Mouse (Mus musculus) hindbrain, postnatal 0 days (tissue): ENCODE measurements around the gene Cped1. TPM values are rescaled to one million over a fixed set of nuclear protein-coding genes. Genes with fewer than 3 reads are reported as not detected.
A peak's percentile ranks its signal among the peaks of the same experiment; 100 is the strongest.

Experiments
- ATAC-seq: fragments of 200-750 bp; cut with Nextera tagmentation; 2 replicates; pipeline ENCODE4 v1.8.0; 2017; ENCODE audit warnings: mild to moderate bottlenecking, moderate TSS enrichment, moderate library complexity
- DNase-seq: peaks from one replicate; pipeline ENCODE4 v3.0.0-alpha.2; 2015; ENCODE audit warnings: low spot score
- H3K27ac ChIP-seq: fragments of 300-500 bp; sonication (generic); 2 replicates; pipeline ENCODE4 v1.5.1; 2014; ENCODE audit warnings: mild to moderate bottlenecking
- H3K27me3 ChIP-seq: fragments of 300-500 bp; sonication (generic); 2 replicates; pipeline ENCODE4 v1.6.1; 2014; ENCODE audit warnings: low read length, mixed read lengths; ENCODE audit not compliant: insufficient read depth
- H3K36me3 ChIP-seq: fragments of 300-500 bp; sonication (generic); 2 replicates; pipeline ENCODE4 v1.6.1; 2014; ENCODE audit warnings: low read length, mixed read lengths; ENCODE audit not compliant: insufficient read depth
- H3K4me1 ChIP-seq: fragments of 300-500 bp; sonication (generic); 2 replicates; pipeline ENCODE4 v1.6.1; 2014; ENCODE audit warnings: antibody characterized with exemption, low read length, mixed read lengths; ENCODE audit not compliant: insufficient read depth
- H3K4me2 ChIP-seq: fragments of 300-500 bp; sonication (generic); 2 replicates; pipeline ENCODE4 v1.6.1; 2014; ENCODE audit warnings: low read depth, mild to moderate bottlenecking, low read length, moderate library complexity, mixed read lengths
- H3K4me3 ChIP-seq: fragments of 300-500 bp; sonication (generic); 2 replicates; pipeline ENCODE4 v1.5.1; 2014; ENCODE audit warnings: low read length
- H3K9ac ChIP-seq: fragments of 300-500 bp; sonication (generic); replicated peaks from 2 replicates; pipeline ENCODE4 v1.6.1; 2014; ENCODE audit warnings: mild to moderate bottlenecking, low read length, moderate library complexity, mixed read lengths
- H3K9me3 ChIP-seq: fragments of 300-500 bp; sonication (generic); 2 replicates; pipeline ENCODE4 v1.6.1; 2016; ENCODE audit warnings: low read length, mixed read lengths
- CTCF ChIP-seq: IDR thresholded peaks from 2 replicates; pipeline ENCODE4 v1.5.1; 2016; ENCODE audit warnings: antibody characterized with exemption, control low read depth, low read depth
- WGBS: fragments of 180-500 bp; shearing (Covaris S2); extraction: QIAGEN DNeasy Blood & Tissue Kit; methylation state at CpG from one replicate; pipeline ENCODE4 v1.1.7; 2014; 5-methylcytosine and 5-hydroxymethylcytosine counted together
- polyA plus RNA-seq: library from polyadenylated mRNA; unstranded; fragments of >200 nt; fragmentation: Nextera tagmentation; extraction: Ambion mirVana; gene quantifications from 2 replicates; pipeline ENCODE4 v1.2.1, GENCODE M21; 2015
- total RNA-seq: library from RNA; depleted of rRNA; stranded (reverse); fragments of >200 nt; gene quantifications from 2 replicates; pipeline ENCODE4 v1.2.3, GENCODE M21; 2014

The Cped1 gene
- total and polyA plus RNA-seq, 2 experiments from 2014 or later: 3.1 to 4.6 TPM

DNA sequence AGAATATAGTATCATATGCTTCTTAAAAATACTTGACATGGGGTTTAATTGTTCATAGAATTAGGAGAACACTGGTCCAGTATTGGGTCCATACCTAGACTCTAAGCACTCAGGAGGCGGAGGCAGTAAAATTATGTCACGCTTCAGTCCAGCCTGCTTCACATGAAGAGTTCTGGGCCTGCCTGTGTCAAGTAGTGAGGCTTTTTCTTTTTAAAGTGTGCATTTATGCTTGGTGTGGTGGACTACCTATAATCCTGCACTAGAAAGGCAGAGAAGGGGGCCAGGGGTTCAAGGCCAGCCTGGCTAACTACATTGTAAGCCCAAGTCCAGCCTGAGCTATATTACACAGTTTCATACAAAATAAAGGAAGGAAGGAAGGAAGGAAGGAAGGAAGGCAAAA, 1.8 kb downstream of the Cped1 start:
- no peak overlapping the region for H3K9ac ChIP-seq

DNA sequence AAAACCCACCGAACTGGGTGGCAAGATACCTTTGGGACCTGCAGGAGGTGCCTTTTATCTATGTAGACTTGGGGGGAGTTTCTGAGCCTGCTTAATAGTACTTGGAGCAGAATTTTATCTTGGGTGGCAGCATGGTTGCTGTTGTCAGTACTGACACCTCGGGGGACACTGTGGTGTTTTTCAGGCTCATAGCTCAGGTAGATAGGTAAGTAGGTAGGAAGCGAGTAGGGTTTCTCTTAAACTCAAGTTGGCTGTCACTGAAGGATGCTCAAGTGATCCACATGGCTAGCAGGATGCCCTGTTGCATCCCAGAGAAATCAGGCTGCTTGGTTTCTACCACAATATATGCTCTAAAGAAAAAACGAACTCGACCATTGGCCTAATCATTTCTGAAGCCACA, 2.6 kb downstream of the Cped1 start:
- no peaks in the 10 kb centered on the region for H3K9me3 ChIP-seq
- no peak for DNase-seq
- H3K36me3 ChIP-seq: no peaks in the 10 kb centered on the region
- H3K27me3 ChIP-seq: peaks cover 9% of the 10 kb centered on the region; the same call in 1 of the 2 replicates
- 0 out of 2 replicates have a peak, but pooled peaks cover 4% of the 10 kb centered on the region for H3K4me1 ChIP-seq
- H3K27ac ChIP-seq: no peak overlapping the region
- no peak overlapping the region for H3K4me3 ChIP-seq
- TF ChIP-seq CTCF: no peak
- WGBS: 86% methylated on average over 5 of the region's 5 CpGs
- peak overlapping the region; percentile 18; the same call in 1 of the 2 replicates for H3K4me2 ChIP-seq
- H3K9ac ChIP-seq: no peak overlapping the region
- ATAC-seq: no peak

More for the DNA sequence above, 1.8 kb downstream of the Cped1 start:
- 91% methylated on average over 2 of the region's 2 CpGs for WGBS
- H3K4me1 ChIP-seq: 0 out of 2 replicates have a peak, but pooled peaks cover 4% of the 10 kb centered on the region
- DNase-seq (no peak), ATAC-seq (no peak)
- no peak for TF ChIP-seq CTCF
- H3K4me3 ChIP-seq: no peak overlapping the region
- H3K4me2 ChIP-seq: no peak overlapping the region
- peaks cover 9% of the 10 kb centered on the region; the same call in 1 of the 2 replicates for H3K27me3 ChIP-seq
- no peak overlapping the region for H3K27ac ChIP-seq
- H3K36me3 ChIP-seq: no peaks in the 10 kb centered on the region
- no peaks in the 10 kb centered on the region for H3K9me3 ChIP-seq

DNA sequence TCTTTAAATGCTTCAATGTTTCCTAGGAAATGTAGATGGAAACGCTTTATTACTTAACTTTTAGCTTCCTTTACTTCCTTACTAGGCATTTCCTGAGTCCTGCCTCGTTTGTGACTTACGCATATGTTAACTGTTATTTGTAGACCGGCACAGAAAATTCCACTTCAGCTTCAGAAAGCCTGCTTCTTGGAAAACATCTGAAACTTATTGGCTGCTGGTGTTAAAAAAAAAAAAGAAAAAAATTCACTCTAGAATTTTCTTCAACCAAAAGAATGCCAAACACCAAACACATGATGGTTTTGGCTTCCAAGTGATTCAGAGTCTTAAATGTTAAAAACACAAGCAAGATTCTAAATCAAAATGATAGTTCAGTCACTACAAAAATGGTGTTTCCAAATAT, 3.4 kb downstream of the Cped1 start:
- no peak overlapping the region for H3K27ac ChIP-seq
- no peak overlapping the region for H3K9ac ChIP-seq
- 0 out of 2 replicates have a peak, but pooled peaks cover 4% of the 10 kb centered on the region for H3K4me1 ChIP-seq
- no peaks in the 10 kb centered on the region for H3K36me3 ChIP-seq
- WGBS: 76% methylated on average over 4 of the region's 4 CpGs
- DNase-seq (no peak), ATAC-seq (no peak)
- TF ChIP-seq CTCF: no peak
- H3K9me3 ChIP-seq: no peaks in the 10 kb centered on the region
- peaks cover 9% of the 10 kb centered on the region; the same call in 1 of the 2 replicates for H3K27me3 ChIP-seq
- H3K4me3 ChIP-seq: no peak overlapping the region
- H3K4me2 ChIP-seq: no peak overlapping the region

DNA sequence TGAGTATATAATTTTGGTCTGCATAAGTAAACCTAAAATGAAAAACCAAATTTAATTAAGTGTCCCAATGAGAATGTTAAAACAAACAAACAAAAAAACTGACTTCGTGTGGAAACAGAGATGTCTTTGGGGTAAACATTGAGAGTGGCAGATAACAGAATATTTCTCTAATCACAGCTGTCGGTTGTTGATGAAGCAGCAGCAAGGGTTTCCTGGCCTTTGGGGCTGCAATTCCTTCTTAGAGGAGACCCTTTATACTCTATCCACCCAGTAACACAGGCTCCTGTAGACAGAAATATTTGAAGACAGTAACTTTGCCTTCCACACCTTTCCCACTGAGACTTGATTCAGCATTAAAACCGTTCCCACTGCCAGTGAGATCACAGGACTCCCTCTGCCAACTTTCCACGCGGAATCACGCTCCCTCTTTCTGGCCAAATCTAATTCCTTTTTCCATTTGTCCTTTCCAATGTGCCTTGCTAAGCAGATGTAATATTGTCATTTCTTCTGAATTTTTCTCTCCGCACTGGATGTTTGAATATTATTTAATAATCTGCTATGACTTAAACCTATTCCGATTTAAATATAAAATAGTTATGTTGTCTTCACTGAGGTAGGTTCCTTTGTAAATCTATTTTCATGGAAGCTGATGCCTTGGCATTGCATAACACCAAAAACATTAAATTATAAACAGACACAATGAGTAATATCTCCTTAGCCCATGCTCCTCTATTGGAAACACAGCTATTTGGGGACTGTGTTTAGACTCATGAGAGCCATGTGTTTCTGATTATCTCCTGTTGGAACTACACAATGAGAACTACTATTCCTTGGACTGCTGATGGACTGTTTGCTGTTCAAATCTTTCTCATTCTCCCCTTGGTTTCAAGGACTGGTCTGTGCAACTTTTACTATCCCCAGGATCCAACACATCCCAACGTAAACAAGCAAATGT, 4.7 kb downstream of the Cped1 start:
- Histone ChIP-seq H3K9me3 (no peaks in the 10 kb centered on the region), H3K4me2 (no peak overlapping the region), H3K27me3 (peaks cover 9% of the 10 kb centered on the region; the same call in 1 of the 2 replicates), H3K9ac (no peak overlapping the region), H3K4me3 (no peak overlapping the region), H3K36me3 (no peaks in the 10 kb centered on the region), H3K27ac (no peak overlapping the region), H3K4me1 (0 out of 2 replicates have a peak, but pooled peaks cover 4% of the 10 kb centered on the region)
- no peak for TF ChIP-seq CTCF
- ATAC-seq: no peak
- 75% methylated on average over 9 of the region's 9 CpGs for WGBS
- no peak for DNase-seq

DNA sequence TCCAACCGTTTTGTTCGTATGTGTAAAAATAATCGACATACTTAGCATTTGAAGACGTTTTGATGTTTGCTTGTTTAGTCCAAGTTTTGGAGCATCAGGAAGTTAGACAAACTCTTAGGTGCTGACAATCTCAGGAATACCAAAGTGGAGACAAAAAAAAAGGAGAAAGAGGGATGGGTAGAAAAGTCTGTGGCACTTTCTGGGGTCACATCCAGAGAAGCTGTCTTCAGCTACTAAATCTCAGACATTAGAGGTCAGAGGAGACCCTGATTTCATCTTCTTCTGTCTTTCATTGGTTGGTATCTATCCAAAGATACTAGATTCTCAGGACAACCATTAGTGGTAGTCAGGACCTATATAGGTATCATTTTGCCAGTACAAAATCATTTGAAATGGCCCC, 5.4 kb downstream of the Cped1 start:
- no peak for TF ChIP-seq CTCF
- 0 out of 2 replicates have a peak, but pooled peaks cover 2% of the 10 kb centered on the region for H3K4me1 ChIP-seq
- no peak overlapping the region for H3K4me2 ChIP-seq
- no peak overlapping the region for H3K27ac ChIP-seq
- H3K9ac ChIP-seq: no peak overlapping the region
- no peak overlapping the region for H3K4me3 ChIP-seq
- DNase-seq: no peak
- no peaks in the 10 kb centered on the region for H3K36me3 ChIP-seq
- ATAC-seq: no peak
- H3K9me3 ChIP-seq: no peaks in the 10 kb centered on the region
- peaks cover 9% of the 10 kb centered on the region; the same call in 1 of the 2 replicates for H3K27me3 ChIP-seq
- 91% methylated on average over 4 of the region's 4 CpGs for WGBS

DNA sequence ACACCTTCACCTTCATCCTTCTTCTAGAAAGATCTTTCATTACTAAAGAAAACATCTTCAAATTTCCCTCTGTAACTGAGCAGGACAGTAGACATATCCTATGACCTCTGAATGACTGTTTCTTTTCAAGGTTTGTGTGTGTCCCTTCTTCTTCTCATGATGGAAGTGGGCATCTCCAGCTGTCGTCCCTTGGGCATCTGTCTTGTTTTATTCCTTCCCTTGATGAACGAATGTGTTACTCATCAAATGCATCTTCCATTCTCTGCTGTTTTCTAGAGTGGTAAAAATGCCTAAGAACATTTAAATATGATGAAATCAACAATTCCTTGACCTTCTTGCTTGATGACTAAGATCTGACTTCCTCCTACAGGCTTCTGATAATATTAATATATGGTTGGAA, 7.4 kb downstream of the Cped1 start:
- no peak for TF ChIP-seq CTCF
- H3K36me3 ChIP-seq: no peaks in the 10 kb centered on the region
- ATAC-seq: no peak
- no peak overlapping the region for H3K9ac ChIP-seq
- DNase-seq: no peak
- no peaks in the 10 kb centered on the region for H3K27me3 ChIP-seq
- no peaks in the 10 kb centered on the region for H3K9me3 ChIP-seq
- H3K4me2 ChIP-seq: no peak overlapping the region
- H3K4me3 ChIP-seq: no peak overlapping the region
- no peak overlapping the region for H3K27ac ChIP-seq
- H3K4me1 ChIP-seq: no peaks in the 10 kb centered on the region
- whole genome bisulfite sequencing: 87% methylated on average over 2 of the region's 2 CpGs

DNA sequence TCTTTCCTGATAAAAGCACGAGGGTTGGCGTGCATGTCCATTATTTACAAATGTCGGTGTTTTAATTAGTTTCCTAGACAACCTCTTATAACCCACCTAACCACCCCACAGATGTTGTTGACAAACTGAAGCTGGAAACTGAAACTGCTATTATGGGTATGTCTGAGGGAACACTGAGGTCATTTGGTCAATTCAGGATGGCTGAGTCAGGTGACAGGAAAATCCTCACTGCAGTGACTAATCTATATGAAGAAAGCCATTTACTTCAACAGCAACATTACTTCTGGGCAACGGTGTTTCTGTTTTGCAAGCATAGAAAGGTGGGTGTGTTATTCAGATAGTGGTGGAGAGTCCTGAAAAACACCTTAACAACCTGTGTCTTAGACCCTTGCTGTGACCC, 12.4 kb downstream of the Cped1 start:
- TF ChIP-seq CTCF: no peak
- Histone ChIP-seq H3K36me3 (no peaks in the 10 kb centered on the region), H3K9ac (no peak overlapping the region), H3K9me3 (no peaks in the 10 kb centered on the region), H3K4me1 (no peaks in the 10 kb centered on the region), H3K4me3 (no peak overlapping the region), H3K4me2 (no peak overlapping the region), H3K27ac (no peak overlapping the region), H3K27me3 (no peaks in the 10 kb centered on the region)
- WGBS: 73% methylated on average over 4 of the region's 4 CpGs
- ATAC-seq (no peak), DNase-seq (no peak)
